Mouse (Mus musculus) stomach, embryonic 16.5 days (tissue): ENCODE measurements around the gene Sost. TPM values are rescaled to one million over a fixed set of nuclear protein-coding genes. Genes with fewer than 3 reads are reported as not detected.

Experiments
- ATAC-seq: fragments of 200-750 bp; cut with Nextera tagmentation; 2 replicates; pipeline ENCODE4 v1.8.0; 2017; ENCODE audit warnings: moderate number of reproducible peaks, moderate TSS enrichment; ENCODE audit not compliant: insufficient read depth, low FRiP score
- H3K27ac ChIP-seq: fragments of 300-500 bp; sonication (generic); 2 replicates; pipeline ENCODE4 v1.5.1; 2014; ENCODE audit warnings: low read length
- H3K27me3 ChIP-seq: fragments of 300-500 bp; sonication (generic); 2 replicates; pipeline ENCODE4 v1.6.1; 2014; ENCODE audit warnings: low read length, control low read depth, mixed read lengths; ENCODE audit not compliant: control insufficient read depth, insufficient read depth
- H3K36me3 ChIP-seq: fragments of 300-500 bp; sonication (generic); 2 replicates; pipeline ENCODE4 v1.6.1; 2014; ENCODE audit warnings: low read length; ENCODE audit not compliant: control insufficient read depth, insufficient read depth
- H3K4me1 ChIP-seq: fragments of 300-500 bp; sonication (generic); 2 replicates; pipeline ENCODE4 v1.6.1; 2014; ENCODE audit warnings: low read length, control low read depth, mixed read lengths; ENCODE audit not compliant: control insufficient read depth, insufficient read depth
- H3K4me2 ChIP-seq: fragments of 300-500 bp; sonication (generic); 2 replicates; pipeline ENCODE4 v1.6.1; 2014; ENCODE audit warnings: low read depth, low read length, mixed read lengths
- H3K4me3 ChIP-seq: fragments of 300-500 bp; sonication (generic); replicated peaks from 2 replicates; pipeline ENCODE4 v1.5.1; 2014; ENCODE audit warnings: mild to moderate bottlenecking, low read length
- H3K9ac ChIP-seq: fragments of 300-500 bp; sonication (generic); 2 replicates; pipeline ENCODE4 v1.6.1; 2014; ENCODE audit warnings: low read length
- H3K9me3 ChIP-seq: fragments of 300-500 bp; sonication (generic); replicated peaks from 2 replicates; pipeline ENCODE4 v1.6.1; 2016; ENCODE audit warnings: low read length, control low read depth; ENCODE audit not compliant: control insufficient read depth
- WGBS: fragments of 180-500 bp; shearing (Covaris S2); extraction: QIAGEN DNeasy Blood & Tissue Kit; methylation state at CpG from one replicate; pipeline ENCODE4 v1.1.7; 2014; 5-methylcytosine and 5-hydroxymethylcytosine counted together
- polyA plus RNA-seq: library from polyadenylated mRNA; unstranded; fragments of >200 nt; fragmentation: Nextera tagmentation; extraction: Ambion mirVana; gene quantifications from 2 replicates; pipeline ENCODE4 v1.2.1, GENCODE M21; 2015

Gene Sost
- polyA plus RNA-seq, 1 experiment from 2014 or later, result not detected

GRCm38 (mm10) chr11:101965553-101965952 is 1.3 kb downstream of the Sost start:
- Histone ChIP-seq H3K4me3 (no peak overlapping the region), H3K27me3 (peaks cover 60% of the 10 kb centered on the region), H3K4me1 (peaks cover 12% of the 10 kb centered on the region; the same call in 1 of the 2 replicates), H3K9ac (no peak overlapping the region), H3K36me3 (no peaks in the 10 kb centered on the region), H3K27ac (no peak overlapping the region), H3K4me2 (no peak overlapping the region), H3K9me3 (no peaks in the 10 kb centered on the region)
- ATAC-seq, result no peak
- 7% methylated on average over 2 of the region's 2 CpGs for WGBS

GRCm38 (mm10) chr11:101964647-101965046 is 2.2 kb downstream of the Sost start:
- Histone ChIP-seq H3K4me2 (no peak overlapping the region), H3K4me3 (no peak overlapping the region), H3K9ac (no peak overlapping the region), H3K27ac (no peak overlapping the region), H3K36me3 (no peaks in the 10 kb centered on the region), H3K9me3 (no peaks in the 10 kb centered on the region), H3K27me3 (peaks cover 61% of the 10 kb centered on the region), H3K4me1 (peaks cover 12% of the 10 kb centered on the region; the same call in 1 of the 2 replicates)
- no peak for ATAC-seq
- 8% methylated on average over 8 of the region's 8 CpGs for WGBS

GRCm38 (mm10) chr11:101963473-101964291 is 3.1 kb downstream of the Sost start:
- no peak for ATAC-seq
- under 1% methylated on average over 78 of the region's 78 CpGs for WGBS
- no peaks in the 10 kb centered on the region for H3K9me3 ChIP-seq
- peaks cover 61% of the 10 kb centered on the region for H3K27me3 ChIP-seq
- H3K36me3 ChIP-seq, result no peaks in the 10 kb centered on the region
- H3K4me3 ChIP-seq, result peak overlapping the region; percentile 50
- H3K4me1 ChIP-seq, result peaks cover 12% of the 10 kb centered on the region; the same call in 1 of the 2 replicates
- peak overlapping the region; percentile 60 for H3K9ac ChIP-seq
- peak overlapping the region; percentile 94 for H3K4me2 ChIP-seq
- H3K27ac ChIP-seq, result no peak overlapping the region

GRCm38 (mm10) chr11:101963043-101963442 is 3.8 kb downstream of the Sost start:
- no peak for ATAC-seq
- 9% methylated on average over 11 of the region's 11 CpGs for WGBS
- Histone ChIP-seq H3K4me2 (0 out of 2 replicates have a peak overlapping the region, but pooled peaks have one; percentile 94), H3K4me1 (peaks cover 12% of the 10 kb centered on the region; the same call in 1 of the 2 replicates), H3K9ac (no peak overlapping the region), H3K4me3 (no peak overlapping the region), H3K27me3 (peaks cover 61% of the 10 kb centered on the region), H3K9me3 (no peaks in the 10 kb centered on the region), H3K27ac (no peak overlapping the region), H3K36me3 (no peaks in the 10 kb centered on the region)

GRCm38 (mm10) chr11:101957476-101957875 is 9.3 kb downstream of the Sost start:
- peaks cover 18% of the 10 kb centered on the region for H3K27me3 ChIP-seq
- WGBS, result 67% methylated on average over 5 of the region's 5 CpGs
- no peaks in the 10 kb centered on the region for H3K9me3 ChIP-seq
- no peak overlapping the region for H3K27ac ChIP-seq
- ATAC-seq, result no peak
- H3K36me3 ChIP-seq, result no peaks in the 10 kb centered on the region
- H3K4me2 ChIP-seq, result no peak overlapping the region
- H3K4me1 ChIP-seq, result peaks cover 13% of the 10 kb centered on the region
- no peak overlapping the region for H3K9ac ChIP-seq
- no peak overlapping the region for H3K4me3 ChIP-seq

GRCm38 (mm10) chr11:101953441-101953840 is 13.4 kb downstream of the Sost start:
- ATAC-seq, result no peak
- Histone ChIP-seq H3K27ac (0 out of 2 replicates have a peak overlapping the region, but pooled peaks have one; percentile 44), H3K36me3 (no peaks in the 10 kb centered on the region), H3K4me2 (no peak overlapping the region), H3K9ac (no peak overlapping the region), H3K4me1 (peaks cover 16% of the 10 kb centered on the region), H3K4me3 (no peak overlapping the region), H3K27me3 (no peaks in the 10 kb centered on the region; the same call in 1 of the 2 replicates), H3K9me3 (no peaks in the 10 kb centered on the region)
- 36% methylated on average over 4 of the region's 4 CpGs for WGBS

- H3K27ac ChIP-seq, result peak overlapping the region; percentile 44
Measured at GRCm38 (mm10) chr11:101952541-101953341, 14.1 kb downstream of the Sost start.

GRCm38 (mm10) chr11:101950021-101950420 is 16.8 kb downstream of the Sost start:
- no peak overlapping the region for H3K27ac ChIP-seq
- no peak for ATAC-seq
- H3K27me3 ChIP-seq, result no peaks in the 10 kb centered on the region
- WGBS, result 76% methylated on average over 5 of the region's 5 CpGs
- no peak overlapping the region for H3K4me3 ChIP-seq
- no peak overlapping the region for H3K4me2 ChIP-seq
- H3K9me3 ChIP-seq, result no peaks in the 10 kb centered on the region
- no peak overlapping the region for H3K9ac ChIP-seq
- H3K36me3 ChIP-seq, result no peaks in the 10 kb centered on the region
- H3K4me1 ChIP-seq, result peaks cover 16% of the 10 kb centered on the region

More at GRCm38 (mm10) chr11:101952541-101953341, 14.1 kb downstream of the Sost start:
- H3K4me2 ChIP-seq, result peak overlapping the region; percentile 40
- no peak overlapping the region for H3K9ac ChIP-seq
- H3K36me3 ChIP-seq, result no peaks in the 10 kb centered on the region
- peaks cover 16% of the 10 kb centered on the region for H3K4me1 ChIP-seq
- 19% methylated on average over 24 of the region's 24 CpGs for WGBS
- no peak overlapping the region for H3K4me3 ChIP-seq
- H3K9me3 ChIP-seq, result no peaks in the 10 kb centered on the region
- ATAC-seq, result peak; percentile 71; the same call in 1 of the 2 replicates
- no peaks in the 10 kb centered on the region; the same call in 1 of the 2 replicates for H3K27me3 ChIP-seq

GRCm38 (mm10) chr11:101946525-101946924 is 20.3 kb downstream of the Sost start:
- no peak overlapping the region for H3K9ac ChIP-seq
- no peaks in the 10 kb centered on the region for H3K4me1 ChIP-seq
- no peaks in the 10 kb centered on the region for H3K27me3 ChIP-seq
- no peak overlapping the region for H3K4me2 ChIP-seq
- H3K36me3 ChIP-seq, result no peaks in the 10 kb centered on the region
- H3K9me3 ChIP-seq, result no peaks in the 10 kb centered on the region
- H3K4me3 ChIP-seq, result no peak overlapping the region
- peak; percentile 40; the same call in 1 of the 2 replicates for ATAC-seq
- no peak overlapping the region for H3K27ac ChIP-seq
- WGBS, result 31% methylated on average over 5 of the region's 5 CpGs
